Mouse (Mus musculus): ENCODE results near the gene Abca2.

The Abca2 gene

DNA sequence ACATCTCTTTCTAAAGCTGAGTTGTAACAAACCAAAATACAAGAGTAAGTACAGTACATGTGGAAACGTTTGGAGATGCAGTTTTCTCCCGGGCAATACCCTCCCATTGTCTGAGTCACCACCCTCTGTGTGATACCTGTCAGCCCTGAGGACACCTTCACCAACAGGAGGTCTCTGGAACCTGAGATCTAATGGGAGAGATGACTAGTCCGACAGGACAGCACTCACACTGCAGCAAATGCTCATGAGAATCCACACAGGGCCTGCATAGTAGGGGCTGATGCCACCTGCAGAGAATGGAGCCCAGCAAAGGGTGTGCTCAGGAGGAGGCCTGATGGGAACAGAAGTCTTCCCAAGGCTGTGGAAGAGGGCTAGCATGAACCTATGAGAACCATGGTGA is 32.9 kb downstream of the Abca2 start:
- DNase-seq, result no peak

DNA sequence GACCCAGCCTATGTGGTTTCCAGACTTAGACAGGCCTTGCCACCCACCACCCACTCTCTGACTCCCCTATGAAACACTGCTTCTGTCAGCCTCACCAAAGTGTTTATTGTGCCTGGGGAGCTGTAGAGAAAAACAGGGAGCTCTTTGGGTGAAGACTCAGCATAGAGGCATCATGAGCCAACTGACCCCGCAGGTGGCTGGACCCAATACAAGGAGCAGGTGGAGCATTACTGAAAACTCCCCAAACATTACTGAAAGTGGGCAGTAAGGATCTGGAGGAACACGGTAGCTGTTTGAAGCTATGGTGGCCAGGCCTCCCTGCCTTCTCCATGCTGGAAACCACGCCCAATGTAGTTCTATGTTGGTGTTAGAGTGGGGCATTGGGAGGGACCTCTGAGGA is 35.1 kb downstream of the Abca2 start:
- no peak for DNase-seq

DNA sequence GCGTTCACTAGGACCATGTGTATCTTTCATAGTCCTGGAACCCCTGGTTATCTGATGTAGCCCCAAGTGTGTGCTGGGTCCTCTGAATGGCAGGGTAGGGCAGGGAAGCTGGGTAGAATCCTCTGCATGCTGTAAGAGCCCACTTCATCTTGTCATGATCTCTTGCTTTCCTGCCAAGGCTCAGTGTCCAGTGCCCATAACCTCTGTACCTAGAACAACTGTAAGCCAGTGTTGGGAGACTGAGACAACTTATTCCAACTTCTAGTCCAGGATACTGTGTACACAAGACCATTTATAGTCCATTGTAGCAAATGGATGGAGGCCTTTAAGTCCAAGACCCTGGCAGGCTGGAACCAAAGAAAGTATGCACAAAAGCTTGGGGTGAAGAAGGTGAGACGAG is 36.8 kb downstream of the Abca2 start:
- DNase-seq, result no peak

DNA sequence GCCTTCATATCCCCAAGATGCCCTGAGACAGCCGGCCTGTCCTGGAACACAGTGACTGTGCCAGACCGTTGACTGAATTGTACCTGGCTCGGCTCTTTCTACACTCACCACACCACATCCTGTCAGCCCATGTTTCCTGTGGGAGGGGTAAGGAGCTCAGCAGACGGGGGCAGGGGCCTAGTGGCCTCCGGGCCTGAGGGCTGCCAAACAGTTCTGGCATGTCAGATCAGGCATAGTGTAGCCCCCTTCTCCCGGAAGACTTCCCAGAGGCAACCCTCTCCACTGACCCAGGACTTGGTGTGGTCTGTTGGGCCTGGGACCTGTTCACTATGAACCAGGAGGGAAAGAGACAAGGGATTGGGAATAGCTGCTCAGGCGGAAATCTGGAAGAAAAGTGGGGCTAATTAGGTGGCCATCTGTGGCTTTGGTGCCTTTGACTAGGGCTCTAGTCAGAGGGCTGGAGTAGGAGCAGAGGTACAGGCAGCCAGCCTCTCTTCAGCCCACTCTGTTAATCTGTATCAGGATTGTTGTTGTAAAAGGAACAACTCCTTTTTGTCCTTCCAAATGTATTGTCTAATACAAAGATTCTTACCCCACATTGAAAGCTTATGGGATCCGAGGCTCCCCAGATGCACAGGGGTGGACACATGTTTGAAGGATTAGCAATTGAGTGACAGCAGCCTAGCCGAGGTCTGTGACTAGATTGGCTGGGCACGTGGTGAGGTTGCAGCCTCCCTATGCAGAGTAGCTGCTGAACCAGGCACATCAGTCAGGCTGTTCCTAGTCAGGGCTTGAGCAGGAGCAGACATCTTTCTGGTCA is 37.5 kb downstream of the Abca2 start:
- no peak for DNase-seq

DNA sequence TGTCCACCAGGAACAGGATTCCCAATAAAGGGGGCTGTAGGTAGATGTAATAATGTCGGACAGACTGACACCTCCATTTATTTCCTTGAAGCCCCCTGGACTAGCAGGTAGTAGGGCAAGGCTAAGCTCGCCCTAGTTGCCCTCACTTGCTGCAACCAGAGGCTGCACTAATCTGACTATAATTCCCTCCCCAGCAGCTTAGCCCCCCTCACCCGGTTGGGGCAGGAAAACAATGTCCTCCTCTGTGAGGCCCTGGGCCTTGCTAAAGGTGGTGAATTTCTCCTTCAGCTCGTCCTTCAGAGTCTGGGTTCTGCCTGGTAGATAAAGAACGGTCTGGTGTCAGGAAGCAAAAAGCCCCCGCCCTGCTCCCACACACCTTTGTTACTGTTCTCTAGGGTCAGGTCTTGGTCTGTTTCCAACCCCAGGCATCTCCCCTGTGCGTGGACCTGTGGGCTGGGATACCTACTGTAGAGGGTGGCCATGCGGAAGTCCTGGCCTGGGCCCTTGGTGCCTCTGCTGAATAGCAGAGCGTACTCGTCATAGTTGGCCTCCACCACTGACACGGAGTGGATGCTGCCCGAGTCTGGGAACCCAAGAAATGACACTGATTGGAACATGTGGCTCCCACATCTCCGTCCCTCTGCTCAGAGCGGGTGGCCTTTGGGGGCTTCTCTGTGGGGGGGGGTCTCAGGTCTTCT is 39.3 kb downstream of the Abca2 start:
- no peak for DNase-seq

DNA sequence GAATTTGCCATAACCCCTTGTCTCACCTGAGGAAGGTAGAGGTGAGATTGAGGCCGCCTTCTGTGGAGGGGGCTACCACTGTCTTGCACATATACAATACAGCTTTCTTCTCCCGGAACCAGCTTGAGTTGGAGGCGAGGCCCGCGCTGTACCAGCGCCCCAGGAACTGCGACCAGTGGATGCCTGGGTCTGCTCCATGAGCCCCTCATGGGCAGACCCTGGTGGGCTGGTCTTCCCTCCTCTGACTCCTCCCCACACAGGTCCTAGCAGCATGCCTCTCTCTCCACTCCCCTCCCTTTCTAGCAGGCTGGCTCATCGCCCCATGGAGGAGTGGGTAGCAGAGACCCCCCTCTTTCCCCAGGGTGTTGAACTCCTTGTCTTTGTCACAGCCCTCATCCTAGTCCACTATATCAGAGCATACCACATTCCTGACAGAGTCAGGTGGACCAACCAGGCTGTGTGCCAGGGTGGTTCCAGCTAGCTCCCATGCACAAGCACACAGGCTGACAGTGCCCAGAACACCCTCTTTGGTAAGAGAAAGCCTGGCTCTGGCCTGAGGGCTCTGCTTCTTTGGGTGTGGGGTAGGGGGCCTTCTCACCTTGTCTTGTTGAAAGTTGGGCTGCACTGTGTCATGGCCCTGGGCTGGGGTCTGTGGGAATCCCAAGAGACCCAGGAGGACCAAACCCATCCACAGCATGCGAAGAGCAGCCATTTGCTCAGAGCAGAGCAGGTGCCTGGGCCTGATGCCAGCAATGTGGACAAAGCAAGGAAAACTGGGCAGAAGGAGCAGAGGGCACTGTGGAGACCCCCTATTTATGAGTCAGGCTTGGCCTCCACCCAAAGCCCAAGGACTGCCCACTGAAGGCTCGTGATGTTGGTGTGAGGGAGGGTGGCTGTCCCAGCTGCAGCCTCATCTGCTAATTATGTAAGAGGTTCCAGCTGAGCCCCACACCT is 40.7 kb downstream of the Abca2 start:
- peak in 1 of 2 experiments; percentile 56 for DNase-seq

DNA sequence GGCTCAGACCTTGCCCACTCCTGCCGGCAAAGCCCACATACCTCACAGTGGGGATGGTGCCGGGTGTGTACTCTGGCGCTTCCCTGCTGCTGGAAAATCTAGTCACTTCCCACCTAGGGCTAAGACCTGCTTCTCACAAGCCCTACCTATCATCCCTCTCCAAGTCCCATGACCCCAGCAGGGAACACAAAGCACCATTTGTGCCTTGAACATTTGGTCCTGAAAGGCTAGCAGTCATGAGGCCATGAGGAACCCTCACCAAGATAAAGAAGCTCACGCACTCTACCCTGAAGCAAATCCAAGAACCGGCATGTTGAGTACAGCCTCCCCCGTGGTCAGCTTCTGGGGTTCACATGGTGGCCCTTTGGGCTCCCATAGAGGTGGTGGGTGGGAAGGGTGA is 41.5 kb downstream of the Abca2 start, which contains the start of gene Ptgds:
TSS of gene Ptgds (minus strand) at position 78 of the 400 bp plus-strand sequence.
- no peak for DNase-seq

DNA sequence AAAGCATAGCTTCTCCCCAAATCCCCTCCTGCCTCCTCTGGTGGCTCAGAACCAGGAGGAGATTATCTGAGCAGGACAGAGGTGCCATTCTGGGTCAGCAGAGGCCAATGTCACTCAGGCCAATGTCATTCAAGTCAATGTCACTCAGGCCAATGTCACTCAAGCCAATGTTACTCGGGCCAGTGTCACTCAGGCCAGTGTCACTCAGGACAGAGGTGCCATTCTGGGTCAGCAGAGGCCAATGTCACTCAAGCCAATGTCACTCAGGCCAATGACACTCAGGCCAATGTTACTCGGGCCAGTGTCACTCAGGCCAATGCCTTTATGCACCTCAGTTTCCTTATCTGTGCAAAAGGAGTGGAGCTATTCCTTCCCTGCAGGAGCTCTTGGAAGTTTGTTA is 44.0 kb downstream of the Abca2 start:
- no peak for DNase-seq

DNA sequence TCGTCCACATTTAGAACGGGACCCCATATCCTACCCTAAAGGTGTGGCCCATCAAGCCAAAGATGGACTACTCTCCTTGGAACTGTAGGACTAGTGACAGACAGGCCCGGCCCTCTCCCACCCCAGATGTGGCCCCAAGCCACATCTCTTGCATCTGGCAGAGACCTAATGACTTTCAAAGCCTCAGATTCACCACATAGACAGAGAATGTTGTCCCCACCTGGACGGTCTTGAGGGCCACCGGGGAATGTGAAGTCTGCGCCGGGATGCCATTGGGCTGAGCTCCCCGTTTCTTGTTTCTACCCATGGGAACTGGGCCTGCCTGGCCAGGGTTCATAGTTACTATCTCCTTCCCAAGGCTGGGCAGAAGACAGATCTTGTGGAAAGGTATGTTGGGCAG is 49.0 kb downstream of the Abca2 start:
- DNase-seq, result no peak

DNA sequence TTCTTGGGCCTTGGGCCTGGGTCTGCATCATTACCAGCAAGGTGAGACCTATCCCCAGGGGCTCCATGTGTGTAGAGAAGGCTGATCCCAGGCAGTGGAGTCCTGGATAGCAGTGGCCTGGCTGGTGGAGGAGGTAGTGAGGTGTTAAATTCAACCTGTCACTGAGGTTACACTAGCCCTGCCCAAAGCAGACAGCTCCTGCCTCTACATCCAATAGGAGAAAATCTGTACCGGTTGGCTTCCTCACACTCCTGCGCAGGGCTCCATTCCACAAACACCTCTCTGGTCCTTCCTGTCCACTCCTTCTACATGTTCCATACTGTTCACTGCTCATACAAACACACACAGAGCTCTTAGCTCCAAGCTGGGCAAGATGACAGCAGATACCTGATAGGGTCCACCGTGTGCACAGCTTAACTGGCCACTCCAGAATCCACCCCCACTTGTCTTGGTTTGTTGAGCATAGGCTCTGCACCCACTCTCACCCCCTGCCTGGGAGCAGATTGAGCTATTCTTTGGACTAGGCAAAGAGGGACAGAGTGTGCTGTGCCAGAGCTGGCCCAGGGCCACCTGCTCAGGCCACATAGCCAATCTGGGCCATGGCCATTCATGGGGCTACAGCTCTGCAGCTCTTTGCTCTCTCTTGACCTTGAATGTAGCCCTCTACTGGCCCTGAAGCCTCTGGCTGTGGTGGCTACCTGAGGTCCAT is 49.6 kb downstream of the Abca2 start:
- DNase-seq, result peak in 1 of 2 experiments; percentile 67

DNA sequence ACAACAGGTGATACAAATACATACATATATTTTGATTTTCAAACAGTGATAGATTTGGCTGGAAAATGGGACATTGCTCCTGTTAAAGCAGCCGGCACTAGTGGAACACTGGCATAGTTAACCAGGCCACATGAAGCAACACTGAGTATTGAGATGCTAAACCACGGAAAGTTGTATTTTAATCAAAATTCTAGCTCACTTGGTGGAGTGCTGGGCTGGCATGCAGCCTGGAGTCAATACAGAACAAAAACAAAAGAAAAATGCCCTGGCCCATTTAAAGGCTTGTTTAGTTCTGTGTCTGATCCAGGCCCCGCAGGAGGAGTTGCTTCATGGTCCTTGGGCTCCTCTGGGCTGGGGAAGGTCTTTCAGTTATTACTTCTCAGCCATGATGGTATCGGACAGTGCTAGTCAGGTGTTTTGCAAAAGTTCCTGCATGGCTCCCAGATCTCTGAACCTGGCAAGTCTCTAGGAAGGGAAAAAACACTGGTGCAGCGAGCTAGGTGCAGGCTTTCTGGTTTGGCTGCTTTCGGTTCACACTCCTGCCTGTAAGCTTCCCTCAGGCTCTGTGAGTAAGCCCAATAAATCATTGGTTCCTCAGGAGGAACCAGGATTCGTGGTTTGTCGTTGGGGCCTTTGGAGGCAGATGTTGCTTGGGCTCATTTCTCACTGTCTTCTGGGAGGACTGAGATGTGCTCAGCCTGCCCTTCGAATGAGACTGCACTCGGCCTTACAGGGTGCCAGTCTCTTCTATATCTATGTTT is 51.2 kb downstream of the Abca2 start:
- no peak for DNase-seq

DNA sequence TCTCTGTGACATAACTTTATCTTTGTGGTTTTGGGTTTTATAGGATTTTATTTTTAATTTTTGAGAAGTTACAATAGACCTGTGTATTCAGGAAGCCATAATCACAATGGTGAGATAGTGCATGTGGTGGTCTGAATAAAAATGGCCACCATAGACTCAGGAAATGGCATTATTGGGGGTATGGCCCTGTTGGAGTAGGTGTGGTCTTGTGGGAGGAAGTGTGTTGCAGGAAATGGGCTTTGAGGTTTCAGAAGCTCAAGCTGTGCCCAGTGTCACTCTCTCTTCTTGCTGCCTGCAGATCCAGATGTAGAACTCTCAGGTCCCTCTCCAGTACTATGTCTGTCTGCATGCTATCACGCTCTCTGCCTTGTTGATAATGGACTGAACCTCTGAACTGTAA is 52.0 kb downstream of the Abca2 start:
- DNase-seq, result no peak

DNA sequence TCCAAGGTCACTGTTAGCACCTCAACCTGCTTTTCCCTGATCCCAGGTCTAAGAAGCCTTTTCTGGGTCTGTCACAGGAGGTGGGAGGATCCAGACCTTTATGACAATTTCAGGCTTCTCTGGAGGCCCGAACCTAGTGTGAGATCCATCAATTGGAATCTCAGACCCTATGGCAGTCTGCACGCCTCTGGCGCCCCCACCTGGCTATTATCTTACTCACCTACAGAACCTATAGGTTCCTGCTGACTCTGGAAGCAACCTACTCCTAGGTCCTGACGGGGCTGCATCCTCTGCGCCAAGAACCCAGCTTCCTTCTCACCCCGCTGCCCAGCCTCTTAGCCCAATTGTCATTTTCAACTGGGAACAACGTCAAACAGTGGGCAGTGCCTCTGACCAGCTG is 54.5 kb downstream of the Abca2 start:
- DNase-seq, result peak in 1 of 2 experiments; percentile 56

DNA sequence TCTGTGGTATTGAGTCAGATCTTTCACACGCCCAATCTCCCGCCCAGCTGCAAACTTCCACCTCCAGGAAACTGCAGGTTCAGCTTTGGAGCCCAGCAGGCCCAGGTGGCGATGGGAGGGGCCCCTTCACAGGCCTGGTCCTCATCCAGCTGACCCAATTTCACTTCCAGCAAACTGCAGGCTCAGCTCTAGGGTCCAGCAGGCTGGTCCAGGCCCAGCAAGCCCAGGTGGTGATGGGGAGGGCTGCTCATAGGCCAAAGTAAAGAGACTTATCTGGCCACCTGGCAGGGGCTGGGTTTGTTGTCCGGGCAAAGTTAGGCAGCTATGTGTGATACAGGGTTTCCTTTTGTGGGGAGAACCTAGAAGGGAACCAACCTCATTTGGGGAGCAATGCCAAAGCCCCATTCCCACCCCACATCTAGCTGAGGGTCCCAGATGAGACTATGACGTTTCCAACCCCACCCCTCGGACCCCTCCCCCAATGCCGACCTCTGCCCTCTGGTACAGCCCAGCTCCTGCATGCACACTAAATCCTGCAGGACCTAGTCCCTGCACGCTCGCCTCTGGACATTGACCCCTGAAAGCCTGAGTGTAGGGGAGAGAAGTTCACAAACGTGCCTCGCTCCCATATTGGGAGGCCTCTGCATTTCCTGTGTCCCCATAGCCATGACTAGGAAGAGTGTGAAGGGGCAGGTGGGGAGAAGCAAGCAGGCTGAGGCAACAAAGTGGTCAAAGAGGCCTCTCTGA is 56.6 kb downstream of the Abca2 start:
- peak; percentile 68 to 72 for DNase-seq

DNA sequence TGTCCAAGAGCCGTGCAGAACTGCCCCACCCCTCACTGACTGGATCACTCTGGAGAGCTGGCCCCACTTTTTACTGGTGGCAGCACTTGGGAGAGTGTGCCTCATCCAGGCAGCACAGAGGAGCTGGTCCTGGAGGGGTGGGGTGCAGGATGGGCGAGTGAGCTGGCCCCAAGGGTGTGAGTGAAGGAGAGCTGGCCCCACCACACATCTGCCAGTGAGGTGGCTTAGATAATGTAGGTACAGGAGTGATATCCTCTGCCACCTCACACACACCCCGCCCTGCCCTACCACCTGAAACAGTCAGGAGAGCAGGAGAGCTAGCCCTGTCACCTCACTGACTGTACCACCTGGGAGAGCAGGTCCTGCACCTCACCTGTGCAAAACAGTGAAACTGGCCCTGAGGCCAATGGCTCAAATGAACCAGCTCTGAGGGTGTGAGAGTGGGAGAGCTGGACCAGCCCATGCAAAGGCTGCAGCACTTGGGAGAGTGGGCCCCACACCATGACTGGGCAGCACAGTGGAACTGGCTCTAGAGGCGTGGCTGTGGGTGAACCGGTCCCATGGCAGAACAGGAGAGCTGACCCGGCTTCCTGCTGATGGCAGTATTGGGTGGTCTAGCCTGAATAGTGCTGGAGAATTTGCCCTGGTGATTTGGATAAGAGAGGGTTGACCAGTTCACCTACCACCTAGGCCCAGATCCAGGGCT is 59.6 kb downstream of the Abca2 start:
- DNase-seq, result no peak

DNA sequence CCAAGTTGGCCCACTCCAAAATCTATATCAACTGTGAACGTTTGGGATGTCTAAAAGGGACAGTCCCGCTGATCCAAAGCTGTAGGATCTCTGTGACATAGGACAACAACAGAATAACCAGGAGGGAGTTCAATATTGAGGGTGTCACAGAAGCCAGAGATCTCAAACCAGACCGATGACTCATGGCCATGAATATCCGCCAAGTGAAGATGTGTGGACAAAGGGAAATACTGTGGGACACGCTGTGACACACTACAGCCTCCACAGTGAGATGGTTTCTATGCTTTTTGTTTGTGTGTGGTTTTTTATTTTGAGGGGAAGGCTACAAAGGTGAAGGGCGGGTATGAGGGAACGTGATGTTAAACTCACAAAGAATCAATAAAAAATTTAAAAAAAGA is 60.2 kb downstream of the Abca2 start:
- DNase-seq, result no peak

DNA sequence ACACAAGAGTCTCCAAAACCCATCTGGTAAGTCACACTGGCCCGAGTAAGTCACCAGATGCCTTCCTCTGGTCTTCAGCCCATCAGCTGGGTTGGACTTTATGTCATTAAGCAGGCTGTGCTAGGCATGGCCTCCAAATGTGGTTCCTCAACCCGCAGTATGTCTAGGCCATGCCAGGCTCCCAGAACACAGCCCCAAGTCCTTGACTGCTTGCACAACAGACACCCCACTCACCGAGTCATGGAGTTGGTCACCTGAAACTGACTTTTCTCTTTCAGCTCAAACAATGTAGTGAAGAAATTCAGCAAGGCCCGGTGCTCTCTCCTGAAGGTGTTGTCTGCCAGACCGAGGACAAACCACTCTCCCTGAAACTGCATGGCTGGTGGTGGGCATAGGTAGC is 64.5 kb downstream of the Abca2 start:
- no peak for DNase-seq

DNA sequence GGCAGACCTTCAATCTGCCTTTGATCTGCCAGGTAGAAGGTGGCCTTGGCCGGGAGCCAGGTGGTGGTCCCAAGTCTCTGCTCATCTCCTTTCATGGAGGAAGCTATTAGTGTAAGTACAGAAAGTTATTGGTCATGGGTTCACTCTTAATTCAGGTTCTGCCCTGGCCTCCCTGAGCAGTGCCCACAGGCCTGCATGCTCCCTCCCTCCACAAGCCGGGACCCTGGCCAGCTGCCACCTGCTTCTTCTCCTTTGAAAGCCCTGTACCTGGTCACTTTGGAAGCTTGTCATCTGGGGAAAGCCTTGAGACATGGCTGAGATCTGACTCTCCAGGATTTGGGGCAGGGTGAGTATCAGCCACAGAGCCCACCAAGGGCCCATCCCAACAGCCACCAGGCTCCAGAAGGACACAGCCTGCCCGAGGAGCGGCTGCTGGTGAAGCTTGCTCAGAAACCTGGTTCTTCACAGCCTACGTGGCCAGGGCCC is 65.0 kb downstream of the Abca2 start, which contains the start of gene Lcn12:
TSS of gene Lcn12 (minus strand) at position 436 of the 486 bp plus-strand sequence.
- DNase-seq, result no peak

DNA sequence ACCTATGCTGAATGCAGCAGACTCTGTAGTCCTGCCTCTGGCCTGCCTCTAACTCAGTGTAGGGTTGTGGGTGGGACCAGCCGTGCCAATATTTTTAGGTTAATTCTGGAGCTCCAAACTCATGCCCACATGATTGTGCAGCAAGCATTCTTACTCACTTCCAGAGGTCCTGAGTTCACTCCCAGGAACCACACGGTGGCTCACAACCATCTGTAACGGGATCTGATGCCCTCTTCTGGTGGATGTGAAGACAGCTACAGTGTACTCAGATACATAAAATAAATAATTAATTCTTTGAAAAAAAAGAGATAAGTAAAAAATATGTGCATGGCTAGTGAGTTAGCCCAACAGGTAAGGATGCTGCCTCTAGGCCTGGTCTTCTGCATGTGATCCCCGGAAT is 68.0 kb downstream of the Abca2 start:
- peak; percentile 32 to 43 for DNase-seq

Measured in kidney, adult 8-10 months (tissue).